Mouse (Mus musculus) heart, postnatal 0 days (tissue): Measurements from ENCODE around the gene Spib.

Experiments used
- CTCF ChIP-seq: IDR thresholded peaks from 2 replicates; pipeline ENCODE4 v1.5.1; 2016; ENCODE audit warnings: antibody characterized with exemption, control low read depth, low read depth
- EP300 ChIP-seq: IDR thresholded peaks from 2 replicates; pipeline ENCODE4 v1.6.1; 2016; ENCODE audit warnings: antibody characterized with exemption, low read depth

GRCm38 (mm10) chr7:44497361-44498055 lies 34.4 kb downstream of the Spib start:
- TF ChIP-seq CTCF (no peak), EP300 (no peak)
